Mouse (Mus musculus): ENCODE data around the gene Il1rn. TPM values are rescaled to one million over a fixed set of nuclear protein-coding genes. Genes with fewer than 3 reads are reported as not detected.

Il1rn gene
- polyA plus RNA-seq, 1 experiment from 2014 or later = 0.19 TPM

DNA sequence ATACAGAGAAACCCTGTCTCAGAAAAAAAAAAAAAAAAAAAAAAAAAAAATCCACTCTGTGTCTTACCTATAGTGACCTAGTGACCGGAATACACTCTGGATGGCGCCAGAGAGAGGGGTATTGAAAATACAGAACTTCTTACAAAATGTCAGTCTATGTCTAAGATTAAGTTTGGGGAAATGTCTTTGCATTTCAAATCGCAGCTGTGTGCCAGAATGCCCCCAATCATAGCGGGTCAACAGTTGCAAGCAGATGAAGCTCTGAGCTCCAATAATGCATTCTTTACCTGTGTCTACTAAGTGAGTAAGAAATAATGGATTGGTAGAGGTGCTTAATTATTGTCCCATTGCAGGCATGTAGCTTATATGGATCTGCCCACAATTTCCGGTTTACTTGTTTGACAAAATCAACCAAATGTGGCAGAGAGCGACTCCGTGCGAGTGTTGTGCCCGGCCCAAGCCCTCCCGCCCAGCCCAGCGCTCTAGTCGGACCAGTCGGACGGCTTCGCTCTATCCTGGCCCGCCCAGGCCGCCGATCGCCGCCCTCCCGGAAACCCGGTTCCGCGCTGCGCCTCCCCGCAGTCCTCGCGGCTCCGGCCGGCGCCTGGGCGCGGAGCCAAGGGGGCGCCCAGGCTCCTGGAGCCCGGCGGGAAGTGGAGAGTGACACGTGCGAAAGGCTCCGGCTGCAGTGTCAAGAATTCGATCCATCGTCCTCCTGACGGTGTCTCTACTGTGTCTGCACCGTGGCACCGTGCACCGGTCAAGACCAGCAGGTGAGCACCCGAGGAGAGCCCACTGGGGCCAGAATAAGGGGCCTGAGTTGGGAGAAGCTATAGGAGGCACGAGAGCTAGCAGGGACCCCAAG, 30.6 kb downstream of the Il1rn start, which contains the start of gene Psd4:
Psd4 (plus strand) TSS at position 551 of the 865 bp plus-strand sequence.
- 3% methylated on average over 47 of the region's 47 CpGs for WGBS
- Histone ChIP-seq H3K27ac (ENCODE audit: low read length) (peak within 1 kb of the TSS; percentile 27; the same call in 1 of the 2 replicates), H3K9ac (ENCODE audit: low read length) (peak within 1 kb of the TSS; percentile 44)

DNA sequence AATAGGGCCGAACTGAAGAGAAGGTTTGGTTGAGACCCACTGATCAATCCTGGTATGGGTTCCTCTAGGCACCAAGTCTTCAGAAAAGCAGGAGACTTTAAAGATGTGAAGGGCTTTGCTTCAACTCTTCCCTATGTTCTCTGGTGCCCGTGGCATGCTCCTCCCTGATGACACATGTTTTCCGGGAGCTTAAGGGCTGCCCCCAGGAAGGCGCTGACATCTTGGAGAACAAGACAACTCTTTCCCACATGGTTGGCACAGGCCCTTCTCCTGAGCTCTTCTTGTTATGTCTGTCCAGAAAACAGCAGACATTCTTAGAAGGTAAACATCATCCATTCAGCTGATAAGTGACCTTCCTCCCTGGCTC, 31.2 kb downstream of the Il1rn start:
- Histone ChIP-seq H3K36me3 (ENCODE audit: control insufficient read depth, insufficient read depth, low read length) (no peaks in the 10 kb centered on the region), H3K4me1 (replicated peaks; ENCODE audit: control insufficient read depth, insufficient read depth, low read length) (peaks cover 7% of the 10 kb centered on the region), H3K27me3 (ENCODE audit: control insufficient read depth, insufficient read depth, low read depth, low read length) (no peaks in the 10 kb centered on the region), H3K4me3 (ENCODE audit: low read length) (peak overlapping the region; percentile 37), H3K27ac (ENCODE audit: low read length) (no peak overlapping the region), H3K9me3 (ENCODE audit: control insufficient read depth, low read length) (no peaks in the 10 kb centered on the region), H3K9ac (ENCODE audit: low read length) (peak overlapping the region; percentile 44), H3K4me2 (ENCODE audit: low read depth, low read length) (peak overlapping the region; percentile 65)
- 37% methylated on average over 4 of the region's 4 CpGs for WGBS
- ATAC-seq (ENCODE audit: low read depth) = peak; percentile 21

More for the DNA sequence above, 30.6 kb downstream of the Il1rn start, which contains the start of gene Psd4:
- H3K4me2 ChIP-seq (ENCODE audit: low read depth, low read length) = peak within 1 kb of the TSS; percentile 65
- no peaks in the 10 kb centered on the region for H3K27me3 ChIP-seq (ENCODE audit: control insufficient read depth, insufficient read depth, low read depth, low read length)
- peaks cover 7% of the 10 kb centered on the region for H3K4me1 ChIP-seq (replicated peaks; ENCODE audit: control insufficient read depth, insufficient read depth, low read length)
- peak; percentile 98 for ATAC-seq (ENCODE audit: low read depth)
- H3K36me3 ChIP-seq (ENCODE audit: control insufficient read depth, insufficient read depth, low read length) = no peaks in the 10 kb centered on the region
- peak within 1 kb of the TSS; percentile 37 for H3K4me3 ChIP-seq (ENCODE audit: low read length)
- H3K9me3 ChIP-seq (ENCODE audit: control insufficient read depth, low read length) = no peaks in the 10 kb centered on the region

DNA sequence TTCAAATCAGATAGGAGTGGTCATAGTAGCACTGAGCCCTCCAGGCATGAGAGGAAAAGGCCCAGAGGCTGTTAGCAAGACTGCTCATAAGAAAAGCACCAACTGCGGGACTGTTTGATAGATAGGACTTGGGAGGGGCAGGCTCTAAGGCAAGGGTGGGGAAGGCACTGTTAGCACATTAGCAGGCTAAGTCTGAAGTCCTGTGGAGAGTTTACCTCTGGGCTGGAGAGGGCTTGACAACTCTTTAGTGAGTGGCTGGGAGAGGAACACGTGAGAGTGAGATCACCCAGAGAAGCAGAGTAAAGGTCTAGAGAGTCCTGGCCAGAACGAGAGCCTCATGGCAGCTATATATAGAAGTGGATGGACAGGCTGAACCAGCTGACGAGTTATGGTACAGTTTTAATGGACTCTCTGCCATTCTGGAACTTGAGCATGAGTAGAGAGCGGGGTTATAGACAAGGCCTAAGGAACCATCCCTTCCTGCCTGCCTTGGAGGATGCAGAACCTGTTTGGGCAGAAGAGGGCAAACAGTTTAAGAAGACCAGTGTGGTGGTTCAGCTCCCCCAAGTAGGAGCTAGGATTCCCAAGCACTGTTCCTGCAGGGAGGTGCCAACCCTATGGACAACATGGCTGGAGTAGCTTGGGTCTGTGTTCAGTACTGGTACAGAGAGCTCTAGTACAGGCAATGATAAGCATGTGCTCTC, 42.2 kb downstream of the Il1rn start:
- H3K9ac ChIP-seq (ENCODE audit: low read length) = no peak overlapping the region
- WGBS = 44% methylated on average over 5 of the region's 5 CpGs
- no peaks in the 10 kb centered on the region for H3K4me1 ChIP-seq (replicated peaks; ENCODE audit: control insufficient read depth, insufficient read depth, low read length)
- no peaks in the 10 kb centered on the region for H3K9me3 ChIP-seq (ENCODE audit: control insufficient read depth, low read length)
- ATAC-seq (ENCODE audit: low read depth) = peak; percentile 89
- H3K4me3 ChIP-seq (ENCODE audit: low read length) = no peak overlapping the region
- no peaks in the 10 kb centered on the region for H3K36me3 ChIP-seq (ENCODE audit: control insufficient read depth, insufficient read depth, low read length)
- no peak overlapping the region for H3K4me2 ChIP-seq (ENCODE audit: low read depth, low read length)
- H3K27me3 ChIP-seq (ENCODE audit: control insufficient read depth, insufficient read depth, low read depth, low read length) = no peaks in the 10 kb centered on the region
- no peak overlapping the region for H3K27ac ChIP-seq (ENCODE audit: low read length)

DNA sequence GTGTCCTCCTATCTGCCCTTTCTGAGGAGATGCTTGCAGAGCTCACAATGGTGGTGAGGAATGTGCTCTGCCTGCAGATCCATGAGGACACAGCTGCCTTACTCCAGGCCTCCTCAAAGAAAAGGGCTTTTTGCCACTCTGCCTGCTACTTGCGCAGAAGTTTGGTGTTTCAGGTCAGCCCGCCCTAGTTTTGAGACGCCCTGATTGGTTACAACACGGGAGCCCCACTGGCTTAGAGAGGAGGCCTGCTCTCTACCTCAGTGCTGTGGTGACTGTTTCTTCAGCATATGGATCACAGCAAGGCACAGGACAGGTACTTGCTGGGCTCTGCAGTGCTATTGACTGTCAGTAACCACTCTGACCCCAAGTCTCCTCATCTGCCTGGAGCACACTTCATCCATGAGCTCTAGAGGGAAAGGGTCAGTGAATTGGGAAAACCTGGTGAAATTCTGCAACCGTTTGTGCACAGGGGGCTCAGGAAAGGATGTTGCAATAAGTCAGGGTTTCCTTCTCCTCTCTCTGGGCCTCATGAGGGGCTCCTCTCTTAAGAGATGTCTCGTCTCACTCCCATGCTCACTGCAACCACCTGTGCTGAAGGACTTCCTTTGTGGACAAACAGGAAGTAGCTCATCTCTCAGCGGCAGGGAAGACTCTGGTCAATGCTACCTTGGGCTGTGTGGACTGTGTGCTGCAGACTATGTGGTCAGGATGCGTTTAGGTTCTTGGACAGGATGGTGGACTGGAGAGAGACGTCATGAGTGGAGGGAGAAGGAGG, 46.0 kb downstream of the Il1rn start:
- no peak for ATAC-seq (ENCODE audit: low read depth)
- no peak overlapping the region for H3K4me3 ChIP-seq (ENCODE audit: low read length)
- no peaks in the 10 kb centered on the region for H3K4me1 ChIP-seq (replicated peaks; ENCODE audit: control insufficient read depth, insufficient read depth, low read length)
- no peak overlapping the region for H3K4me2 ChIP-seq (ENCODE audit: low read depth, low read length)
- H3K9ac ChIP-seq (ENCODE audit: low read length) = no peak overlapping the region
- no peaks in the 10 kb centered on the region for H3K27me3 ChIP-seq (ENCODE audit: control insufficient read depth, insufficient read depth, low read depth, low read length)
- H3K9me3 ChIP-seq (ENCODE audit: control insufficient read depth, low read length) = no peaks in the 10 kb centered on the region
- 63% methylated on average over 9 of the region's 9 CpGs for WGBS
- H3K27ac ChIP-seq (ENCODE audit: low read length) = no peak overlapping the region
- H3K36me3 ChIP-seq (ENCODE audit: control insufficient read depth, insufficient read depth, low read length) = no peaks in the 10 kb centered on the region

DNA sequence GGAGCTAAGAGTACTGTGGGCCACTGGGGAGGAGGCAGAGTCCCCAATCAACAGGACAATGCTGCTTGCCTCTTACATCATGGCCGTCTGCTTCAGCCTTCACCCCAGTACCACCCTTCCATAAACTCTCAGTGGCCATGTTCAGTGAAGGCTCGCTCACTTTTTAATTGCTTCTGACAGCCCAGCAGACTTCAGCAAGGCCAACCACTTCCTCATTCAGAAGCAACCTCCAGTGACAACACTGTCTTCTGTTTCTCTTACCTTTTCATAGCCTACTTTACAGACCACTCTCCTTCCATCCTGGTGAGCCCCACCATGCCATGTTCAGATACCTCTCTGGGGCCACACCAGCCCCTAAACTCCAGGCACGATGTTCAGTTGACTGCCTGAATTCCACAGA, 47.0 kb downstream of the Il1rn start:
- H3K36me3 ChIP-seq (ENCODE audit: control insufficient read depth, insufficient read depth, low read length) = no peaks in the 10 kb centered on the region
- no peak overlapping the region for H3K4me3 ChIP-seq (ENCODE audit: low read length)
- H3K4me2 ChIP-seq (ENCODE audit: low read depth, low read length) = no peak overlapping the region
- no peak overlapping the region for H3K9ac ChIP-seq (ENCODE audit: low read length)
- H3K27ac ChIP-seq (ENCODE audit: low read length) = no peak overlapping the region
- 76% methylated on average over 3 of the region's 3 CpGs for WGBS
- H3K9me3 ChIP-seq (ENCODE audit: control insufficient read depth, low read length) = no peaks in the 10 kb centered on the region
- H3K27me3 ChIP-seq (ENCODE audit: control insufficient read depth, insufficient read depth, low read depth, low read length) = no peaks in the 10 kb centered on the region
- ATAC-seq (ENCODE audit: low read depth) = no peak
- H3K4me1 ChIP-seq (replicated peaks; ENCODE audit: control insufficient read depth, insufficient read depth, low read length) = no peaks in the 10 kb centered on the region

DNA sequence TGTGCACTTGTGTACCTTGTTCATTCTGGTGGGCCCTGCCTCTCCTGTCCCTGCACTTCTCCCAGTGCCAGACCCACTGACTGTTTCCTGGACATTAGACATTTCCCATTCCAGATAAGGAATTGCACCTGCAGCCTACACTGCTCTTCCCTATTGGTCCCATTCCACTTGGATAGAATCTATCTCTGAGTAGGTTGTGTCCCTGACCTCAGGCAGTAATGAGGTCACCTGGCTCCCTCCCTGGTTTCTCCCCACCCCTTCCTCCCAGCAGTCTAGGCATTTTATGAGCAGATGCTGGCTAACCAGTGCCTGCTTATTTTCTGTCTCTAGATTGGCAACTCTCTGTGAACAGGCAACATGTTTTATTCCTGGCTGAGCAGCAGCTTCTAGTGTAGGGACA, 47.7 kb downstream of the Il1rn start:
- no peak for ATAC-seq (ENCODE audit: low read depth)
- H3K9me3 ChIP-seq (ENCODE audit: control insufficient read depth, low read length) = no peaks in the 10 kb centered on the region
- no peak overlapping the region for H3K4me3 ChIP-seq (ENCODE audit: low read length)
- no peak overlapping the region for H3K27ac ChIP-seq (ENCODE audit: low read length)
- H3K4me2 ChIP-seq (ENCODE audit: low read depth, low read length) = no peak overlapping the region
- no peak overlapping the region for H3K9ac ChIP-seq (ENCODE audit: low read length)
- no peaks in the 10 kb centered on the region for H3K36me3 ChIP-seq (ENCODE audit: control insufficient read depth, insufficient read depth, low read length)
- H3K27me3 ChIP-seq (ENCODE audit: control insufficient read depth, insufficient read depth, low read depth, low read length) = no peaks in the 10 kb centered on the region
- no peaks in the 10 kb centered on the region for H3K4me1 ChIP-seq (replicated peaks; ENCODE audit: control insufficient read depth, insufficient read depth, low read length)

DNA sequence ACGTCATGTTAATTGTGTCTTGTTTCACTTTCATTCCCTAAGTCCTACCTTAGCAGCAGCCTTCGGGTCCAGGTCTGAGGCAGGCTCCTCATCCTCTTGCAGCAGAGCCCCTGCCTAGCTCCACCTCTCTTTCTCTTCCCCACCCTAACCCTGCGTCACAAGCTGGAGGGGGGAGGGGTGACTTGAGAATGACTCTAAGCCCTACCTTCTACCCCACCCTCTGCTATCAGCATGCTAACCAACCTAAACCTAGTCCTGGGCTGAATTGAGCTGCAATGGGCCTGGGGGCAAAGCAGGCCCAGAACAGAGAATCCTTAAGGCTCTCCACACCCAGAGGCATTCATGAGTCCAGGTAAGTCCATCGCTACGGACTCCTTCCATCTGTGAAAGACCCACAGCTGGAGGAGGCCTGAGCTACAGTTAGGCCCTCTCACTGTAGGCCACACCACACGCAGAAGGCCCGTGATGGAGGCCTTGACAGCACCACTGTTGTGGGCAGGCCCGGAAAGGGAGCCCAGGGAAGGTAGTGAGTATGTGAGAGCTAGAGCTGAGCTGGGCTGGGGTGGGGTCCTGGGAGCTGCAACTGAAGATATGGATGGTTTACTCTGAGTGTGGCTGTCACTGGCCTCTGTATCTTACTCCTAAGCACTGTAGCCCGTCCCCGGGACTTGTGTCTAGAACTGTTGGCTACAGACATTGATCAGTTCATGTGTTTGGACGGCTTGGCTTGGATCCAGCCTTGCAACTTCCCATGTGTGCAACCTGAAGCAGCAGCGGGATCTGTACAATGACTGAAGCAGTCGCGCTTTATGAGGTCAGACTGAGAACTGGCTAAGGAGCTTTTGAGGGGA, 48.7 kb downstream of the Il1rn start:
- no peaks in the 10 kb centered on the region for H3K36me3 ChIP-seq (ENCODE audit: control insufficient read depth, insufficient read depth, low read length)
- H3K27me3 ChIP-seq (ENCODE audit: control insufficient read depth, insufficient read depth, low read depth, low read length) = no peaks in the 10 kb centered on the region
- 76% methylated on average over 14 of the region's 14 CpGs for WGBS
- no peak overlapping the region for H3K4me2 ChIP-seq (ENCODE audit: low read depth, low read length)
- no peak overlapping the region for H3K4me3 ChIP-seq (ENCODE audit: low read length)
- H3K4me1 ChIP-seq (replicated peaks; ENCODE audit: control insufficient read depth, insufficient read depth, low read length) = no peaks in the 10 kb centered on the region
- H3K9ac ChIP-seq (ENCODE audit: low read length) = no peak overlapping the region
- no peaks in the 10 kb centered on the region for H3K9me3 ChIP-seq (ENCODE audit: control insufficient read depth, low read length)
- H3K27ac ChIP-seq (ENCODE audit: low read length) = no peak overlapping the region
- peak; percentile 34; the same call in 1 of the 2 replicates for ATAC-seq (ENCODE audit: low read depth)

DNA sequence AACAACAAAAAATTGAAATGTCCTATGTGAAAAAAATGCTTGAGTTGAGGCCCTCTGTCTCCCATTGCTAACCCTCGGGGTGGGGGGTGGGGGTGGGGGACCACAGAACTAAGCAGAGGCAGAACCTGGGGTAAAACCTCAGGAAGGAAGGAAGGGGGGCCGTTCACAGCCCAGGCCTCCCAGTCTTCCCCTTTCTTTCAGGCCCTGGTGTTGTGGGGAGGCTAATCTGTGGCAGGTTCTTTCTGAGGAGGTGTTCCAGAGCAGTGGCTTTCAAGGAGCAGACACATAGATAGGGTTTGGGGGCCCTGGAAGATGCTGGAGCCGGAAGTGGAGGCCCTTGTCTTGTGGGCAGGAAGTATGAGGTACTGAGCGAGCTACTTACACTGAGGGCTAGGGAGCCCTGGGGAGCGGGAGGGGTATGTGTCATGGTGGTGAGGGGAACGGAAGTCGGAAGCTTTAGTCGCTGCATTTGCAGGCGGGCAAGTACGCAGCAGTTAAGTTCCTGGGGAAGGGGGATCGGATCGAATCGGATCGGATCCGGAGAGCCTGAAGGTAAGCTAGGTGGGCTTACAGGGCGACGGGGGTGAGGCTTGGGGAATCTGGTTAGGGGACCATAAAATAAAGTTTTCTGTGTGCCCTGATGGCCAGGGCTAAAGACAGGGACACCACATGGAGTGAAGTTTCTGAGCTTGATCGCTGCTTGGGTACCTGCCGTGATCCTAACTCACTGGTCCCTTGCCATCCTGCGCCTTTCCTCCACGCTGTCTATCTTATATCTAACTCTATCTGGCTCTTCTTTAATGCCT, 49.7 kb downstream of the Il1rn start:
- H3K4me3 ChIP-seq (ENCODE audit: low read length) = no peak overlapping the region
- no peaks in the 10 kb centered on the region for H3K4me1 ChIP-seq (replicated peaks; ENCODE audit: control insufficient read depth, insufficient read depth, low read length)
- no peaks in the 10 kb centered on the region for H3K36me3 ChIP-seq (ENCODE audit: control insufficient read depth, insufficient read depth, low read length)
- H3K9ac ChIP-seq (ENCODE audit: low read length) = no peak overlapping the region
- H3K9me3 ChIP-seq (ENCODE audit: control insufficient read depth, low read length) = no peaks in the 10 kb centered on the region
- H3K27me3 ChIP-seq (ENCODE audit: control insufficient read depth, insufficient read depth, low read depth, low read length) = no peaks in the 10 kb centered on the region
- ATAC-seq (ENCODE audit: low read depth) = peak; percentile 20; the same call in 1 of the 2 replicates
- H3K4me2 ChIP-seq (ENCODE audit: low read depth, low read length) = no peak overlapping the region
- 81% methylated on average over 21 of the region's 21 CpGs for WGBS
- H3K27ac ChIP-seq (ENCODE audit: low read length) = no peak overlapping the region
